Mouse (Mus musculus) gastrocnemius, adult 8-10 months (tissue): ENCODE measurements around the gene Tln1. TPM values are rescaled to one million over a fixed set of nuclear protein-coding genes. Genes with fewer than 3 reads are reported as not detected.
"Not testable (repeated sequence)": the region's sequence is repeated elsewhere in the genome, so short reads cannot be mapped to it uniquely, and the experiment has no call there.

Experiments used
- DNase-seq, 2 experiments: peaks; one replicate each; pipeline ENCODE4 v3.0.0; 2022; ENCODE audit warnings: low spot score in 2 of 2
- total RNA-seq, 4 experiments: library from RNA; stranded (reverse); gene quantifications; 2 replicates each; pipeline ENCODE4 v1.2.4; 2022

Gene Tln1
- 10 to 100 TPM; 52.5 to 57.4 (median 56.6) TPM for total RNA-seq

- DNase-seq, result peak; percentile 91
Measured at GRCm38 (mm10) chr4:43561997-43562768, at the start of gene Tln1, which contains the start of gene Creb3. Gene Tln1, minus strand, starts transcription at chr4:43562691. Gene Creb3, plus strand, starts transcription at chr4:43562332.

- DNase-seq, result no peak
Measured at GRCm38 (mm10) chr4:43604751-43605685, 42.5 kb upstream of the Tln1 start.

GRCm38 (mm10) chr4:43604099-43604498 is 41.6 kb upstream of the Tln1 start:
- DNase-seq, result no peak

- no peak for DNase-seq
Measured at GRCm38 (mm10) chr4:43600195-43600934, 37.9 kb upstream of the Tln1 start.

- DNase-seq, result no peak
Measured at GRCm38 (mm10) chr4:43598650-43599380, 36.3 kb upstream of the Tln1 start.

- no peak for DNase-seq
Measured at GRCm38 (mm10) chr4:43598200-43598599, 35.7 kb upstream of the Tln1 start.

- not testable (repeated sequence) for DNase-seq
Measured at GRCm38 (mm10) chr4:43596597-43596996, 34.1 kb upstream of the Tln1 start.

- DNase-seq, result no peak
Measured at GRCm38 (mm10) chr4:43593453-43593852, 31.0 kb upstream of the Tln1 start.

- no peak for DNase-seq
Measured at GRCm38 (mm10) chr4:43591961-43592360, 29.5 kb upstream of the Tln1 start.

- DNase-seq, result no peak
Measured at GRCm38 (mm10) chr4:43591543-43591942, 29.1 kb upstream of the Tln1 start.

- no peak for DNase-seq
Measured at GRCm38 (mm10) chr4:43587681-43588080, 25.2 kb upstream of the Tln1 start.

GRCm38 (mm10) chr4:43586411-43586810 is 23.9 kb upstream of the Tln1 start:
- no peak for DNase-seq

GRCm38 (mm10) chr4:43585682-43586081 is 23.2 kb upstream of the Tln1 start:
- DNase-seq, result no peak

GRCm38 (mm10) chr4:43584444-43585416 is 22.2 kb upstream of the Tln1 start, which contains the start of gene Msmp:
Gene Msmp, minus strand, starts transcription at chr4:43584494.
- DNase-seq, result no peak

- no peak for DNase-seq
Measured at GRCm38 (mm10) chr4:43583421-43583820, 20.9 kb upstream of the Tln1 start.

- no peak for DNase-seq
Measured at GRCm38 (mm10) chr4:43582241-43582640, 19.8 kb upstream of the Tln1 start.

- no peak for DNase-seq
Measured at GRCm38 (mm10) chr4:43581381-43581780, 18.9 kb upstream of the Tln1 start.

- no peak for DNase-seq
Measured at GRCm38 (mm10) chr4:43580721-43581120, 18.2 kb upstream of the Tln1 start.

- DNase-seq, result no peak
Measured at GRCm38 (mm10) chr4:43579731-43580130, 17.2 kb upstream of the Tln1 start.

GRCm38 (mm10) chr4:43579256-43579655 is 16.8 kb upstream of the Tln1 start:
- no peak for DNase-seq
